Mouse (Mus musculus): ENCODE results near the gene Gsta3.
"Not testable (repeated sequence)": the region's sequence is repeated elsewhere in the genome, so short reads cannot be mapped to it uniquely, and the experiment has no call there.

Gene Gsta3

DNA sequence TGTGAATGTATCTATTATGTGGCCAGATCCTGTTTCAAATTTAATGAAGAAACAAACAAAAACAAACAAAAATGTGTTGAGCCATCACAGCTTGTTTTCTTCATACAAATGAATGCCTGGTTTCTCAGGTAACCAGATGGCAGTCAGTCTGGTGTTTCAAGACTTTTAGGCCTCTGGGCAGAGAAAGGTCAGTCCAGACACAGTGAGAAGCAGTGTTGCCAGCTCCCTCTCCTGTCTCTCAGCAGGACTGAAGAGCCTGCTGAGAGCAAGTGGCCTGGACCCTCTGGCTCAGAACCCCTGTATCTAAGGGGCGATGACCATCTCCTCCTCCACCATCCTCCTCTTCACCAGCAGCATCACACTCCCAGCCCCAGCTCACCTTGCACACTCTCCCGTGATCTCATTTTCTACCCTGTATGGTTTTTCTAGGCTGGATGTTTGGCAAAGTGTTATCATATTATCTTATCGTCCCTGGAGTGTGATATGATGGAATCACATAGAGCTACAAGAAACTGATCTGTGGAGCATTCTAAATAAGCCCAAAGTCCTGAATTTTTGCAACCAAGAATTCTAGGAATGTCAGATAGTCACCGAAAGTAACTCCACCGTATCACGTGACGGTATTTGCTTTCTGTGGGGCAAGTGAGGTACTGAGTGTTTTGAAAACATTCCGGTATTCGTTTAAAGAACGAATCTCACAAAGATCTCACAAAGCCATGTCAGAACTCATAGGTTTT lies 12.3 kb downstream of the Gsta3 start:
- DNase-seq (ENCODE audit: extremely low spot score, low read depth, low spot score) = no peak

DNA sequence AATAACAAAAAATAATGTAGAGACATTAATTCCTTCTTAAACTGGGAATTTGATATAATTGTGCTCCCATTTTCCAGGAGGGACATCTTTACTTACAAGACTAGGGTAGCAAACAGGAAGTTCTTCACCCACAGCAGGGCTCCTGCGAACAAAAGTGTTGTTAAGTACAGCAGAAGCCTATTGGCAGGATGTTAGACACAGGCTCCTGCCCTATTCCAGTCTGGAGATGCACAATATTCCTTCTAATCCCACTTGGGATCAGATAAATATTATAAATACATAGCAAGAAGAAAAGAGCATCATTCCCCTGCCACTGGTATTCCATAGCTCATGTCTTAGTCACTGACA lies 12.9 kb downstream of the Gsta3 start:
- DNase-seq (ENCODE audit: extremely low spot score, low read depth, low spot score) = no peak

DNA sequence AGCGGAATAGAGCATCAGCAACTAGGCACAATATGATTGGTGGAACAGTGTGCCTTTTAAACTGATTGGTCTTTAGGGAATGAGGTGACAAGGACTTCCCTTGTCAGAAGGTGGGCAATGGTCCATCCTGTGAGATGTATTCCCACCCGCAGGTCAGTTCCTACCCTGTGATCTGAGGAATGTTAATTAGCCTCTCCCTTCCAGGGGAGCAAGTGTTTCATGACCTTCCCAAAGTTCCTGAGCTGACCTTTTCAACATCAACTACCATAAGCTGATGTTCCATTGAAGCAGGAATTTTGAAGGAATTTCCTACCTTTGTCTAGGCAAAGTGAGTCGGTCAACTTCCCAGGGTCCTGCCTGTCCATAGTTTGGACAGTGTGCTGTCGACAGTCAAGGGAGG lies 13.5 kb downstream of the Gsta3 start:
- no peak for DNase-seq (ENCODE audit: extremely low spot score, low read depth, low spot score)

DNA sequence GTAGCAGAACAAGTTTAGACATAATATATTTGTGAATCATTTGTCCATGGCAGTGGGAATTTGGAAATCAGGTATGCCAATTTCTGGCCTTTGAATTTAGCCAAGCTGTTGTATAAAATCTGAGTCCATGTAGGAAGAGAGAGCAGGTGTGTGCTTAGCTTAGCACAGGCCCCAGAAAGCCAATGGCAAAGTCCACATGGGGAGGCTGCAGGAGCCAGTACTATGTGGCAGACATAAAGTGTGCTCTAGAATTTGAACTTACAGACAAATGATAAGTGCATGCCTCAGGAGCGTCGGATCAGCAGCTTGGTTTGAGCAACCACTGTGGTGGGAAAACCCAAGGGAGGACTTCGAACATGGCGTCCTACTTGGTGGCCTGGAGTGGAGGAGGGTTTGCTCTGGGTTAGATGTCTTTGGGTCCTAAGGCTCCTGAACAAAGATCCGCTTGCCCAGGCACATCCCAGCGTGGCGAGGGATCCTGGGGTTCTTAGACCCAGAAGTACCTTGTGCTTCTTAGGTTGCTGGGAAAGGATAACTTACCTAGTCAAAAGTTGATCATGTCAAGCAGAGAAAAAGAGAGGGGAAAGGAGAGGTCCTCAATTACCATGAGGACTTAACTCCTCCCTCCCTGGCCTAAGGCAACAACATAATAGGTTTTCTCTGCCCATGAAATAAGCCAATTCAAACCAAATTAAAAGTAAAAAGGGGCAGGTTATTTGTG lies 15.4 kb downstream of the Gsta3 start:
- no peak for DNase-seq (ENCODE audit: extremely low spot score, low read depth, low spot score)

DNA sequence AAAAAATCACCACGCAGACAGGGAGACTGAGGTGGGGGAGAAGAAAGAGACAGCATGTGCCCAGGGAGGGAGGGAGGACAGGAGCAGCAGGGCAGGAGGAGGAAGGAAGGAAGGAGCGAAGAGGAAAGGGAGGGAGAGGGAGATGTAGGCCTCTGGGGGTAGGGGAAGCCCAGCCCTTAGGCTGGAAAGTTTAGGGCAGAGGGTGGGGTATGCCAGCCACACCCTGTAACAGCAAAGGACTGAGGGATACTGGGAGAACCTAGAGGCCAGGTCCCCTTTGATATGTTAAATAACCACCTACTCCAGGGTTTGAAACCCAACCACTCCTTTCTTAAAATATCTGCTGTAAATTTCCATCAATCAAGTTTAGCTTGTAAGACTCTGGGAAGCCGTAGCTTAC lies 16.0 kb downstream of the Gsta3 start:
- DNase-seq (ENCODE audit: extremely low spot score, low read depth, low spot score) = no peak

DNA sequence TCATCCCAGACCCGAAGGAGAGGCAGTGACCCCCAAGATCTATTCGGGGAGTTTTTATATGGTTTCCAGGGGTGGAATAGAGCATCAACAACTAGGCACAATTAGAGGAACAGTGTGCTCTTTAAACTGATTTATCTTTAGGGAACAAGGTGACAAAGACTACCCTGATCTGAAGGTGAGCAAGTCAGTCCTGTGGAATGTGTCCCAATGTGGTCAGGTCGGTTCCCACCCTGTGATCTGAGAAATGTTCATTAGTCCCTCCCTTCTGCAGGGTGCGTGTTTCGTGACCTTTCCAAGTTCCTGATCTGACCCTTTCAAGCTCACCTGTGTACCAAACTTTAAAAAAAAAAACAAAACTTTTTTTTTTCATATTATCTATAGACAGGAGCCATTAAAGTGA lies 16.5 kb downstream of the Gsta3 start:
- DNase-seq (ENCODE audit: extremely low spot score, low read depth, low spot score) = no peak

DNA sequence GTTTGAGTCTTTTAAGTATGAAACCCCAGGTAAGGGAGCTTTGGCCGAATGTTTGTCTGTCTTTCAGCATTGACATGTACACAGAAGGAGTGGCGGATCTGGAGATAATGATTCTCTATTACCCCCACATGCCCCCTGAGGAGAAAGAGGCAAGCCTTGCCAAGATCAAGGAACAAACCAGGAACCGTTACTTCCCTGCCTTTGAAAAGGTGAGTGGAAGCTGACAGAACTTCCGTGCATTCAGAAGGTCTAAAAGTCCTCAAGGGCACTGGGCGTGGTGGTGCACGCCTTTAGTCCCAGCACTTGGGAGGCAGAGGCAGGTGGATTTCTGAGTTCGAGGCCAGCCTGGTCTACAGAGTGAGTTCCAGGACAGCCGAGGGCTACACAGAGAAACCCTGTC lies 19.6 kb downstream of the Gsta3 start:
- DNase-seq (ENCODE audit: extremely low spot score, low read depth, low spot score) = not testable (repeated sequence)

DNA sequence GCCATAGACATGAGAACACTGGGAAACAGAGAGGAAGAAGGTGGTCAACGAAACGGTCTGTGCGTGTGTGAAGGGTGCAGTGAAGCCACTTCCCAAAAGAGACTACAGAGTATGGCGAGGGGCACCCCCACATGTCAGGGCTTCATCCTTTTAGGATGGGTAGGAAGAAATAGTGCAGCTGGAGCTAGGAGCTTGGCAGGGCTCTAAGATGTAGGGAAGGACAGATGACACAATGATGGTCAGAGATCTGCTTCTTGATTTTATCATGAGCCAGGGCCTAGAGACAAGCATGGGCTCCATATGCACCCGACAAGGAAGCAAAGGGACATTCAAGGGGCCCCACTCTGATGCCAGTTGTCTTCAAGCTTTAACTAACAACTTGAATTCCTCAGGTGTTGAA lies 22.0 kb downstream of the Gsta3 start:
- no peak for DNase-seq (ENCODE audit: extremely low spot score, low read depth, low spot score)

DNA sequence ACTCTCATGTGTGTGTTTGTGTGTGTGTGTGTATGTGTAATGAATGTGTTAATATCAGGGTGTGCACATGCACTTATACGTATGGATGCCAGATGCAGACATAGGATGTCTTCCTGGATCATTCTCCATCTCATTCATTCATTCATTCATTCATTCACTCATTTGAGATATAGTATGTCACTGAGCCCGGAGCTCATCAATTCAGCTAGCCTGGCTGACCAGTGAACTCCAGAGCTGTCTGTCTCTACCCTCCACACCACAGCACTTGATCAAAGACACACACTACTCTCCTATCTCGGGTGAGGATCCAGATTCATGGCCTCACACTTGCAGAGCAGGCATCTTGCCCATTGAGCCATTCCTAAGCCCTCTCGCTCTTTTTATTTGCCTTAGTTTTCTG lies 23.6 kb downstream of the Gsta3 start:
- DNase-seq (ENCODE audit: extremely low spot score, low read depth, low spot score) = no peak

DNA sequence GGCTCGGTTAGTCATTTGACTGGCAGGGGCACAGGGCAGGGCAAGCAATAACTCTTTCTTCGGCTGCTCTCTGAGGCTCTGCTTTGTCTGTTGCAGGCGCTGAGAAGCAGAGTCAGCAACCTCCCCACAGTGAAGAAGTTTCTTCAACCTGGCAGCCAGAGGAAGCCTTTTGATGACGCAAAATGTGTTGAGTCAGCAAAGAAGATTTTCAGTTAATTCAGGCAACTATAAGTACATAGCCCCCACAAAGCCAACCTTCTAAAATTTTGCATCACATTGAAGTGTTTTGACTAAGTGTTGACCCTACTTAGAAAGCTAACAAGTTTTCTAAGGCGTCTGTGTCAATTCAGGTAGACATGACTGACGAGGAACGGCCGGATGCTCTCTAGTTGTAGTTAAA lies 24.4 kb downstream of the Gsta3 start:
- no peak for DNase-seq (ENCODE audit: extremely low spot score, low read depth, low spot score)

DNA sequence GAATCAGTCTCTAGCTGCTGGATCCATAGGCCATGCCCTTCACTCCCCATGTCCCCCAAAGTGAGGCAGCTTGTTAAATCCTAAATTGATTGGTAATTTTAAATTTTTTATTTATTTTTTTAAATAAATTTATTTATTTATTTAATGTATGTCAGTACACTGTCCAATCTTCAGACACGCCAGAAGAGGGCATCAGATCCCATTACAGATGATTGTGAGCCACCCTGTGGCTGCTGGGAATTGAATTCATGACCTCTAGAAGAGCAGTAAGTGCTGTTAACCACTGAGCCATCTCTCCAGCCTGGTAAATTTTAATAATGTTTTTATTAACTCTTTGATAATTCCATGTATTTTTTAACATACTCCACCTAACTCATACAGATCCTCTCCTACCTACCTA lies 26.4 kb downstream of the Gsta3 start:
- no peak for DNase-seq (ENCODE audit: extremely low spot score, low read depth, low spot score)

DNA sequence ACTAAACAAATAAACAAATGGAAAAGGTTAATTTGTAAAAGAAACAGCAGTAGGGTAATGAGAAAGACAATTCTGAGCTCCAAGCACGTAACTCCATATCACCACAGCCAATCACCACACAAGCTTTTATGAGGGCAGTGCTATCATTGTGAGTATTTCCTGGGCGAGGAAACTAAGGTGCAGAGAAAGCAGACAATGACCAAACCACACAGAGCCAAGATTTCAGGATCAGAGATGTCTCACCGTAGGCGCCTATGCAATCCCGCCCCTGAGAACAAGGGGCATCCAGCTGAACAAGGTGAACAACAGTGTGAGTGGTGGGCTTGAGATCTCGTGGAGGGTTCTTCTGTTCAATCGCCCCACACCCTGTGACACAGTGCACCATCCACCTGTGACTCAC lies 27.1 kb downstream of the Gsta3 start:
- not testable (repeated sequence) for DNase-seq (ENCODE audit: extremely low spot score, low read depth, low spot score)

DNA sequence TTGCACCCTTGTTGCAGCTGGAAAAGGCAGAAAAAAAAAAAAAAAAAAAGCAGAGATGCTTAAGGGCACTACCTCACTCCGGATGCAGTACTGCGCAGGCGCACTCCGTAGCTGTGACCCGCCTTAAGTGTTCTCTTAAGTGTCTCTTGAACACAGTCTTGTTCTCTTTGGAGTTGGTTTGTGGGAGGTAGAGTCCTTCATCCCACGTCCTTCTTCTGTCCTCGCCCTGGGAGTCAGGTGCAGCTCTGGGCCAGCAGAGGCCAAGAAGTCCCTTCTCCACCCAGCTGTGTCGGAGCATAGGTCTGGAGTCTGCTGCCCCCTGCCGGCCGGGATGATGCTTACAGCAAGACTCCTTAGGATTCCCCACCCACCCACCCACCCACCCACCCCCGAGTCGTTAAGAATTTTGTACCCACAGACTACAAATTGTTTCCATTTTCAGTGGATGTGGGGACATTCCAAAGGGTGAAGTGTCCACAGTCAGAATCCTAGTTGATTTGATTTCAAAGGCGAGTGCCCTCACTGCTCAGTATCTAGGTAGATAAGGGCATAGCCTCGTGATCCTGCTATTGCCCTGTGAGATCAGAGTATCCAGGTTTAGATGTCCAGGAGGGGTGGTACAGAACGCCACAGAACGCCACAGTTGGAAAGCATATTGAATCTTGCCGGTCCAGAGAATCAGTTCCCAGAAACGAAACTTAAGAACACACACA lies 31.1 kb downstream of the Gsta3 start:
- DNase-seq (ENCODE audit: extremely low spot score, low read depth, low spot score) = peak; percentile 10

DNA sequence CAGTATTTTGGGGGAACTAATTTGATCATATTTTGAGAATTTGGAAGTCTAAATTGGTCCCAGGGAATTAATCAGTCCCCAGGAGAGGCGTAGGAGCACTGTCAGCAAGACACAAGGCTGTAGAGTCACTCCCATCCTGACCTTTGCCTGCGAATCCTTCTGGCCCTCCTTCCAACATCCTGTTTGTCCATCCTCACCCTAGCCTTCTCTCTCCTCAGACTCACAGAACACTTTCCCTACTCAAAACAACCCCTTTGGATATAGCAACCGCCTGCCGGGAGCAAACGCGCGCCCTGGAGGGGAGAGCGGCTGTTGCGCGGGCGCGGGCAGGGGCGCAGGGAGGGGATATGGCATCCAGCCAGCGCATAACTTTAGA lies 31.7 kb downstream of the Gsta3 start:
- DNase-seq (ENCODE audit: extremely low spot score, low read depth, low spot score) = no peak

DNA sequence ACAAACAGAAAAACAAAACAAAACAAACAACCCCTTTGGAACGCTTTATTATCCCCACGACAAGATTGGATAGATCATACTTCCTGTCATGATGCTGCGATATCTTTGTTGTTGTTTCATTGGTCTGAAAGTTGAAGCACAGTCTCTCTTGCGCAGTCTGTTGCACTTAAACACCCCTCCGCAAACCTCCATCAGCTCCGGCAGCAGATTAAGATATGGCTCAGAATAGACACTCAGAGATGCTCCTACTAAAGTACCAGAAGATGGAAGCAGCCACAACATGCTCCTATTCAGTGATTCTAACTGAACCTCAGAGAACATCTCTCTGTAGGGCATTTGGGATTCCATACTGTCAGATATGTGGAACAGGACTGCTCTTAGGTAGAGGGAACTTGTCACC lies 32.7 kb downstream of the Gsta3 start:
- DNase-seq (ENCODE audit: extremely low spot score, low read depth, low spot score) = no peak

DNA sequence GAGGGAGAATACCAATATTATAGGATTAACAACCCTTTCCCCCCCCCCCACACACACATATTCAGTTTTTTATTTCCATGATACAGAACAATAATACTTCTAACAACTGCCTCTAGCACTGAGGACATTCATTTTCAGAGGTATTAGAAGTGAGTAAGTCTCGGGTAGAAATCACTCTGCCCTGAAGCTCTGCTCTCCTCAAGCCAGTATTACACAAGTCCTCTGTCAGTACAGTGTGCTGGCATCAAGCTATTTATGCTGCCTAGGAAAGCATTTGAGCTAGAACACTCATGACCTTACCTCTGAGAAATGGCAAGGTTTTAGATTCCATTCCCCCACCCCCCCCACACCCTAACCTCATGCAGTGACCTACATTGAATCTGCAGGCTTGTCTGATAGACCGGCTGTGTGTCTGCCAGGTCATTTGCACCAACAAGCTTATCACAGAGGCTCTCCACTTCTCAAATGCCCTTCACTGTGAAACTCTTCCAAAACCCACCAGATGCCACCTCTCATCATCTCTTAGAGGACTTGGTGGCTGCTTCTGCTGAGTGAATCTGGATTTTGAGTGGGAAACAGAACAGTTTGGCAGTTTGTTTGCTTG lies 34.1 kb downstream of the Gsta3 start:
- DNase-seq (ENCODE audit: extremely low spot score, low read depth, low spot score) = no peak

DNA sequence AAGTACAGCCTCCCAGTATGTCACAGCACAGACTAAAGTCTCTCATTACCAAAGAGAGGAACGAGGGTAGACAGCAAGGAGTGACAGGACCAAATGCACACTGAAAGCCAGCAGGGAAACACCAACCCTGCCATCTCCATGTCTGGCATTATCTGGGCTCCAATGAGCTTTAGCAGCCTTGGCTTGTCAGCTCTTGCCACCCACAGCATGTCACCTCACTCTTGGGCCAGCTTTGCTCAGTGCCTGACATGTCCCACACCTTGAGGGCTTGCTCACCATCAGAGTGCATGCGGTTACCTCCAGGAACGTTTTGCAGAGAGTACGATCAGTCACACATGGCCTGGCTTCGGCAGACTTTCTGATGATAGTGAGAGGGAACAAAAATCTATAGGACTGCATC lies 35.0 kb downstream of the Gsta3 start:
- DNase-seq (ENCODE audit: extremely low spot score, low read depth, low spot score) = not testable (repeated sequence)

DNA sequence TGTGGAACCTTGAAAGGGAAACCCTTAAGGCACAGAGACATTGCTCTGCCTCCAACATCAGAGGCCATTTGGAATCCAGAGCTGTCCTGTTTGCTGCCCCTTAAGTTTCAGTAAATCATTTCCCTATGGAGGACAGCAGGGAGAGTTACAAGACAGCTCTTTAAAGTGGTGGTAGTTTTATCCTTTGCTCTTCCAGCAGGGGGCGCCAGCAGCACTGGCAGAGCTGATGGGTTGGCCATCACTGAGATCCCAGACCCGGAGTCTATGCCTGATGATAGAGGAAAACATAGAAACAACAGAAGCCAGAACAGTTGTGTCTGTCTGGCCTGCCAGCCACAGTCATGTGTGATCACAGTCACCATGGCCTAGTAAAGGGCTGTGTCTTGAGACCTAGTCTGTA lies 35.8 kb downstream of the Gsta3 start:
- DNase-seq (ENCODE audit: extremely low spot score, low read depth, low spot score) = not testable (repeated sequence)

DNA sequence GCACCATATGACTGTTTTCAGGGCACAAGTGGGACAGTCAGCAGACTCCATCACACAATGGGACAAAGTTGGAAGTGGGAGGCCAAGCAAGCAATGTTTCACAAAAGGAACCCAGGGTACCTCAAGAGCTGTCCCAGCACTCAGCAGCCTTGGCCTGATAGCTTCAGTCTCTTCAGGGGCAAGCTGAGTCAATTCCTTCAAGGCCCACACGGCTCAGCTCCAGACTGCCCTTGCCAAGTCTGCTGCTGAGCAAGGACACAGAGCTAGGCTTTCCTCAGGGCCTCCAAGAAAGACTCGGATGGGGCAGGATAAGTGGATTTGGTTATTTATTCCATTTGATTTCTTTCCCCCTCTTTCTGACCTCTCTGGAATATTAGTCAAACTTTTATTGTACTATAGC lies 39.9 kb downstream of the Gsta3 start:
- no peak for DNase-seq (ENCODE audit: extremely low spot score, low read depth, low spot score)

DNA sequence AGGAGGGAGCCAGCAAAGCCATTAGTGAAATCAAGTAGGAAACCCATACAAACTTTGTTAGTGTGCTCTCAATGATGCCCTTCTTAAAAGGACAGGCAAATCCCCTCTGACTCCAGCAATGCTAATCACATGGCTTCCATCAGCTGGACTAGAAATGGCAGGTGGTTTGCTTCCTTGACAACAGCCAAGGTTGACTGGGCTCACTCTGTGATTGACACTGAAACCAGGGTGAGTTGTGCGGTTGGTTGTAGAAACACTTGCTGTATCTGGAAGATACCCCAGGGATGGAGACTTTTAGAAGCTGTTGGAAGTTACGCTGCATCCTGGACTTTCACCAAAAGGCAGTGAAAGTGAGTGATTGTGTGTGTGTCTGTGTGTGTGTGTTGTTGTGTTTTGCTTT lies 44.3 kb downstream of the Gsta3 start:
- not testable (repeated sequence) for DNase-seq (ENCODE audit: extremely low spot score, low read depth, low spot score)

DNA sequence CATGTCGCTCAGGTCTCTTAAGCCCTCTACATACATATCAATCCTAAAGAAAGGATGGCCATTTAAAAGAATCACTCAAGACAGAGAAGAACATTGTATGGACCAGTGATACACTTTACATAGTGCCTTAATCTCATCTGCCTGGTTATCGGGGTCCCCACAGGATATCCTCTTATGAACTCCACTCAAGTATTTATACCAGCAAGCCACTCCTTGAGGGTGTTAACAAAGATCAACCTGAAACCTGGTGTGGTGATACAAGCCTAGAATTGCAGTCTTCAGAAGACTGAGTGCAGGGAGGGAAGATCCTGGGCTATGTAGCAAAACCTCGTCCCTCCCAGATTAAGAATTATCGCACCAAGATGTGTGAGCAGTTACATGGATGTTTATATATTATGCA lies 51.0 kb downstream of the Gsta3 start:
- no peak for DNase-seq (ENCODE audit: extremely low spot score, low read depth, low spot score)

DNA sequence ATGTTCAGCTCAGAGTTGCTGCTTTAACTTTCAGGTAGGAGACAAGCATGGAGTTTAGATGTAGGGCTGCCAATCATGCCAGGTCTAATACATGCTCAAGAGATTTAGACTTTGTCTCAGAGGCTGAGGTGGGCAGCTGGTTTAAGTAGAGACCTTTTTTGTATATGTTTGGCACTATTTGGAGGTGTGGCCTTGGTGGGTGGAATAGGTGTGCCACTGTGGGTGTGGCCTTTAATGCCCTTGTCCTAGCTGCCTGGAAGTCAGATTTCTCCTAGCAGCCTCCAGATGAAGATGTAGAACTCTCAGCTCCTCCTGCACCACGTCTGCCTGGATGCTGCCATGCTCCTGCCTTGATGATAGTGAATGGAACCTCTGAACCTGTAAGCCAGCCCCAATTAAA lies 52.2 kb downstream of the Gsta3 start:
- DNase-seq (ENCODE audit: extremely low spot score, low read depth, low spot score) = no peak

Measured in hindlimb bud, embryonic 11.5 days (tissue).